Mouse (Mus musculus) kidney, embryonic 15.5 days (tissue): Measurements from ENCODE around the gene Itgb2l. TPM values are rescaled to one million over a fixed set of nuclear protein-coding genes. Genes with fewer than 3 reads are reported as not detected.

ENCODE experiments used
- ATAC-seq: fragments of 200-750 bp; cut with Nextera tagmentation; replicated peaks from 2 replicates; pipeline ENCODE4 v1.8.0; 2017; ENCODE audit warnings: moderate TSS enrichment; ENCODE audit not compliant: low FRiP score
- H3K27ac ChIP-seq: fragments of 300-500 bp; sonication (generic); 2 replicates; pipeline ENCODE4 v1.5.1; 2015; ENCODE audit warnings: mild to moderate bottlenecking, inconsistent platforms
- H3K27me3 ChIP-seq: fragments of 300-500 bp; sonication (generic); 2 replicates; pipeline ENCODE4 v1.6.1; 2015; ENCODE audit warnings: inconsistent platforms
- H3K36me3 ChIP-seq: fragments of 300-500 bp; sonication (generic); 2 replicates; pipeline ENCODE4 v1.6.1; 2015; ENCODE audit warnings: inconsistent platforms
- H3K4me1 ChIP-seq: fragments of 300-500 bp; sonication (generic); 2 replicates; pipeline ENCODE4 v1.6.1; 2015; ENCODE audit warnings: inconsistent platforms
- H3K4me2 ChIP-seq: fragments of 300-500 bp; sonication (generic); 2 replicates; pipeline ENCODE4 v1.6.1; 2015; ENCODE audit warnings: moderate library complexity, mild to moderate bottlenecking, inconsistent platforms
- H3K4me3 ChIP-seq: fragments of 300-500 bp; sonication (generic); replicated peaks from 2 replicates; pipeline ENCODE4 v1.5.1; 2015; ENCODE audit warnings: mild to moderate bottlenecking, inconsistent platforms
- H3K9ac ChIP-seq: fragments of 300-500 bp; sonication (generic); 2 replicates; pipeline ENCODE4 v1.6.1; 2015; ENCODE audit warnings: mild to moderate bottlenecking, inconsistent platforms
- H3K9me3 ChIP-seq: fragments of 300-500 bp; sonication (generic); replicated peaks from 2 replicates; pipeline ENCODE4 v1.6.1; 2016; ENCODE audit warnings: inconsistent platforms
- WGBS: fragments of 180-500 bp; shearing (Covaris S2); methylation state at CpG from one replicate; pipeline ENCODE4 v1.1.7; 2015; ENCODE audit warnings: mixed read lengths; 5-methylcytosine and 5-hydroxymethylcytosine counted together
- polyA plus RNA-seq: library from polyadenylated mRNA; unstranded; fragments of >200 nt; fragmentation: Nextera tagmentation; extraction: Ambion mirVana; gene quantifications from 2 replicates; pipeline ENCODE4 v1.2.1, GENCODE M21; 2015

Itgb2l gene
- polyA plus RNA-seq, 1 experiment from 2014 or later: 0.91 TPM

GRCm38 (mm10) chr16:96425044-96425443 lies 18.4 kb downstream of the Itgb2l start:
- Histone ChIP-seq H3K27me3 (no peaks in the 10 kb centered on the region), H3K4me1 (no peaks in the 10 kb centered on the region), H3K27ac (no peak overlapping the region), H3K36me3 (peaks cover 4% of the 10 kb centered on the region; the same call in 1 of the 2 replicates), H3K4me3 (no peak overlapping the region), H3K4me2 (no peak overlapping the region), H3K9ac (no peak overlapping the region), H3K9me3 (no peaks in the 10 kb centered on the region)
- 82% methylated on average over 2 of the region's 2 CpGs for WGBS
- no peak for ATAC-seq

GRCm38 (mm10) chr16:96408064-96408465 lies 35.4 kb downstream of the Itgb2l start:
- H3K27ac ChIP-seq: no peak overlapping the region
- no peak overlapping the region for H3K9ac ChIP-seq
- peaks cover 12% of the 10 kb centered on the region for H3K36me3 ChIP-seq
- 0 out of 2 replicates have a peak, but pooled peaks cover 2% of the 10 kb centered on the region for H3K4me1 ChIP-seq
- ATAC-seq: no peak
- 28% methylated on average over 4 of the region's 4 CpGs for WGBS
- no peaks in the 10 kb centered on the region for H3K9me3 ChIP-seq
- H3K27me3 ChIP-seq: no peaks in the 10 kb centered on the region
- H3K4me3 ChIP-seq: no peak overlapping the region
- H3K4me2 ChIP-seq: no peak overlapping the region

GRCm38 (mm10) chr16:96406312-96406711 lies 37.1 kb downstream of the Itgb2l start:
- Histone ChIP-seq H3K9ac (no peak overlapping the region), H3K4me1 (0 out of 2 replicates have a peak, but pooled peaks cover 2% of the 10 kb centered on the region), H3K9me3 (no peaks in the 10 kb centered on the region), H3K36me3 (peaks cover 12% of the 10 kb centered on the region), H3K4me3 (no peak overlapping the region), H3K27ac (no peak overlapping the region), H3K4me2 (no peak overlapping the region), H3K27me3 (no peaks in the 10 kb centered on the region)
- 55% methylated on average over 4 of the region's 4 CpGs for WGBS
- no peak for ATAC-seq

- Histone ChIP-seq H3K9ac (no peak overlapping the region), H3K4me3 (no peak overlapping the region), H3K4me1 (no peaks in the 10 kb centered on the region), H3K4me2 (no peak overlapping the region), H3K27ac (no peak overlapping the region), H3K27me3 (no peaks in the 10 kb centered on the region), H3K9me3 (no peaks in the 10 kb centered on the region), H3K36me3 (peaks cover 12% of the 10 kb centered on the region)
- ATAC-seq: no peak
- WGBS: 77% methylated on average over 6 of the region's 6 CpGs
Measured at GRCm38 (mm10) chr16:96402294-96402693, 41.1 kb downstream of the Itgb2l start.

GRCm38 (mm10) chr16:96400046-96400445 lies 43.4 kb downstream of the Itgb2l start:
- Histone ChIP-seq H3K9ac (no peak overlapping the region), H3K4me1 (0 out of 2 replicates have a peak, but pooled peaks cover 3% of the 10 kb centered on the region), H3K4me3 (no peak overlapping the region), H3K4me2 (no peak overlapping the region), H3K27ac (no peak overlapping the region), H3K27me3 (no peaks in the 10 kb centered on the region), H3K9me3 (no peaks in the 10 kb centered on the region), H3K36me3 (peaks cover 12% of the 10 kb centered on the region)
- 79% methylated on average over 4 of the region's 4 CpGs for WGBS
- ATAC-seq: no peak

- Histone ChIP-seq H3K9ac (no peak overlapping the region), H3K4me1 (0 out of 2 replicates have a peak, but pooled peaks cover 3% of the 10 kb centered on the region), H3K27me3 (no peaks in the 10 kb centered on the region), H3K27ac (no peak overlapping the region), H3K36me3 (peaks cover 2% of the 10 kb centered on the region; the same call in 1 of the 2 replicates), H3K9me3 (no peaks in the 10 kb centered on the region), H3K4me2 (no peak overlapping the region), H3K4me3 (no peak overlapping the region)
- no peak for ATAC-seq
- 71% methylated on average over 3 of the region's 3 CpGs for WGBS
Measured at GRCm38 (mm10) chr16:96398806-96399205, 44.6 kb downstream of the Itgb2l start.

GRCm38 (mm10) chr16:96396013-96396650 lies 47.3 kb downstream of the Itgb2l start:
- no peak overlapping the region for H3K4me3 ChIP-seq
- no peak overlapping the region for H3K4me2 ChIP-seq
- peaks cover 7% of the 10 kb centered on the region; the same call in 1 of the 2 replicates for H3K36me3 ChIP-seq
- no peak overlapping the region for H3K9ac ChIP-seq
- no peak overlapping the region for H3K27ac ChIP-seq
- no peaks in the 10 kb centered on the region for H3K27me3 ChIP-seq
- no peaks in the 10 kb centered on the region for H3K9me3 ChIP-seq
- ATAC-seq: no peak
- 64% methylated on average over 9 of the region's 9 CpGs for WGBS
- 0 out of 2 replicates have a peak, but pooled peaks cover 3% of the 10 kb centered on the region for H3K4me1 ChIP-seq

- no peak overlapping the region for H3K9ac ChIP-seq
- no peaks in the 10 kb centered on the region for H3K9me3 ChIP-seq
- no peak overlapping the region for H3K4me2 ChIP-seq
- H3K4me3 ChIP-seq: no peak overlapping the region
- no peak for ATAC-seq
- H3K27ac ChIP-seq: no peak overlapping the region
- WGBS: 80% methylated on average over 4 of the region's 4 CpGs
- H3K36me3 ChIP-seq: peaks cover 7% of the 10 kb centered on the region; the same call in 1 of the 2 replicates
- H3K27me3 ChIP-seq: no peaks in the 10 kb centered on the region
- H3K4me1 ChIP-seq: 0 out of 2 replicates have a peak, but pooled peaks cover 3% of the 10 kb centered on the region
Measured at GRCm38 (mm10) chr16:96395516-96395915, 47.9 kb downstream of the Itgb2l start.

GRCm38 (mm10) chr16:96391070-96391469 lies 52.3 kb downstream of the Itgb2l start:
- Histone ChIP-seq H3K4me2 (no peak overlapping the region), H3K4me3 (no peak overlapping the region), H3K27me3 (no peaks in the 10 kb centered on the region), H3K36me3 (peaks cover 11% of the 10 kb centered on the region; the same call in 1 of the 2 replicates), H3K4me1 (0 out of 2 replicates have a peak, but pooled peaks cover 3% of the 10 kb centered on the region), H3K9ac (no peak overlapping the region), H3K9me3 (no peaks in the 10 kb centered on the region), H3K27ac (no peak overlapping the region)
- ATAC-seq: no peak

GRCm38 (mm10) chr16:96388481-96388880 lies 54.9 kb downstream of the Itgb2l start:
- no peak overlapping the region for H3K4me2 ChIP-seq
- no peak overlapping the region for H3K9ac ChIP-seq
- no peak for ATAC-seq
- H3K4me3 ChIP-seq: no peak overlapping the region
- H3K9me3 ChIP-seq: no peaks in the 10 kb centered on the region
- H3K27ac ChIP-seq: no peak overlapping the region
- H3K36me3 ChIP-seq: peaks cover 11% of the 10 kb centered on the region; the same call in 1 of the 2 replicates
- 76% methylated on average over 5 of the region's 5 CpGs for WGBS
- H3K27me3 ChIP-seq: no peaks in the 10 kb centered on the region
- no peaks in the 10 kb centered on the region for H3K4me1 ChIP-seq

- Histone ChIP-seq H3K9me3 (no peaks in the 10 kb centered on the region), H3K4me3 (no peak overlapping the region), H3K36me3 (peaks cover 11% of the 10 kb centered on the region; the same call in 1 of the 2 replicates), H3K4me1 (no peaks in the 10 kb centered on the region), H3K4me2 (no peak overlapping the region), H3K27ac (no peak overlapping the region), H3K27me3 (no peaks in the 10 kb centered on the region), H3K9ac (no peak overlapping the region)
- no peak for ATAC-seq
- WGBS: 86% methylated on average over 6 of the region's 6 CpGs
Measured at GRCm38 (mm10) chr16:96387685-96388371, 55.6 kb downstream of the Itgb2l start.

- Histone ChIP-seq H3K36me3 (peaks cover 4% of the 10 kb centered on the region; the same call in 1 of the 2 replicates), H3K4me2 (no peak overlapping the region)
- no peak for ATAC-seq
Measured at GRCm38 (mm10) chr16:96384741-96385140, 58.7 kb downstream of the Itgb2l start.

More at GRCm38 (mm10) chr16:96384741-96385140, 58.7 kb downstream of the Itgb2l start:
- H3K4me3 ChIP-seq: no peak overlapping the region
- H3K4me1 ChIP-seq: no peaks in the 10 kb centered on the region
- H3K27me3 ChIP-seq: no peaks in the 10 kb centered on the region
- H3K27ac ChIP-seq: no peak overlapping the region
- no peak overlapping the region for H3K9ac ChIP-seq
- H3K9me3 ChIP-seq: no peaks in the 10 kb centered on the region
